Mouse (Mus musculus) liver, adult 2 months (tissue): Measurements from ENCODE around the gene Creb3l1. TPM values are rescaled to one million over a fixed set of nuclear protein-coding genes. Genes with fewer than 3 reads are reported as not detected.

Source experiments
- DNase-seq: peaks from one replicate; pipeline ENCODE4 v3.0.0-alpha.2; 2011; ENCODE audit warnings: low read depth, low spot score; ENCODE audit errors: extremely low read depth
- H3K27ac ChIP-seq: fragments of 200-500 bp; replicated peaks from 2 replicates; pipeline ENCODE4 v1.5.1; 2012; ENCODE audit warnings: low read depth, mild to moderate bottlenecking, control low read depth, inconsistent platforms, low read length; ENCODE audit not compliant: insufficient read depth
- H3K27me3 ChIP-seq: fragments of 200-500 bp; 2 replicates; pipeline ENCODE4 v1.6.1; 2012; ENCODE audit warnings: mild to moderate bottlenecking, moderate library complexity, low read length, inconsistent platforms; ENCODE audit not compliant: control insufficient read depth, insufficient read depth
- H3K36me3 ChIP-seq: fragments of 200-500 bp; 2 replicates; pipeline ENCODE4 v1.6.1; 2012; ENCODE audit warnings: low read length, inconsistent platforms; ENCODE audit not compliant: control insufficient read depth, insufficient read depth
- H3K4me1 ChIP-seq: fragments of 200-500 bp; 2 replicates; pipeline ENCODE4 v1.6.1; 2011; ENCODE audit warnings: low read length; ENCODE audit not compliant: control insufficient read depth, insufficient read depth
- H3K4me3 ChIP-seq: fragments of 200-500 bp; 2 replicates; pipeline ENCODE4 v1.5.1; 2011; ENCODE audit warnings: low read depth, mild to moderate bottlenecking, control low read depth, low read length, moderate library complexity; ENCODE audit not compliant: insufficient read depth
- H3K79me2 ChIP-seq: fragments of 200-500 bp; 2 replicates; pipeline ENCODE4 v1.6.1; 2012; ENCODE audit warnings: inconsistent platforms, mild to moderate bottlenecking, low read length, moderate library complexity; ENCODE audit not compliant: control insufficient read depth, insufficient read depth
- H3K9ac ChIP-seq: fragments of 200-500 bp; 2 replicates; pipeline ENCODE4 v1.6.1; 2012; ENCODE audit warnings: low read depth, mild to moderate bottlenecking, control low read depth, inconsistent platforms, low read length
- CTCF ChIP-seq: fragments of 200-500 bp; IDR thresholded peaks from 2 replicates; pipeline ENCODE4 v1.5.1; 2011; ENCODE audit warnings: low read depth, low read length, control low read depth
- POLR2A ChIP-seq: fragments of 200-500 bp; IDR thresholded peaks from 2 replicates; pipeline ENCODE4 v1.6.1; 2011; ENCODE audit warnings: low read length, control low read depth; ENCODE audit not compliant: insufficient read depth; ENCODE audit errors: extremely low read depth
- WGBS: fragments of 180-500 bp; shearing (Covaris S2); methylation state at CpG from one replicate; pipeline ENCODE4 v1.1.7; 2018; 5-methylcytosine and 5-hydroxymethylcytosine counted together
- polyA plus RNA-seq: library from polyadenylated mRNA; depleted of rRNA; stranded (reverse); fragments of >200 nt; gene quantifications from 2 replicates; pipeline ENCODE4 v1.2.3, GENCODE M21; 2012; rRNA removed
- total RNA-seq: library from RNA; depleted of rRNA; stranded (reverse); fragments of >200 nt; gene quantifications from 2 replicates; pipeline ENCODE4 v1.2.3, GENCODE M21; 2014; rRNA removed

Gene Creb3l1
- total and polyA plus RNA-seq, 2 experiments = 0.18 to 0.40 TPM

DNA sequence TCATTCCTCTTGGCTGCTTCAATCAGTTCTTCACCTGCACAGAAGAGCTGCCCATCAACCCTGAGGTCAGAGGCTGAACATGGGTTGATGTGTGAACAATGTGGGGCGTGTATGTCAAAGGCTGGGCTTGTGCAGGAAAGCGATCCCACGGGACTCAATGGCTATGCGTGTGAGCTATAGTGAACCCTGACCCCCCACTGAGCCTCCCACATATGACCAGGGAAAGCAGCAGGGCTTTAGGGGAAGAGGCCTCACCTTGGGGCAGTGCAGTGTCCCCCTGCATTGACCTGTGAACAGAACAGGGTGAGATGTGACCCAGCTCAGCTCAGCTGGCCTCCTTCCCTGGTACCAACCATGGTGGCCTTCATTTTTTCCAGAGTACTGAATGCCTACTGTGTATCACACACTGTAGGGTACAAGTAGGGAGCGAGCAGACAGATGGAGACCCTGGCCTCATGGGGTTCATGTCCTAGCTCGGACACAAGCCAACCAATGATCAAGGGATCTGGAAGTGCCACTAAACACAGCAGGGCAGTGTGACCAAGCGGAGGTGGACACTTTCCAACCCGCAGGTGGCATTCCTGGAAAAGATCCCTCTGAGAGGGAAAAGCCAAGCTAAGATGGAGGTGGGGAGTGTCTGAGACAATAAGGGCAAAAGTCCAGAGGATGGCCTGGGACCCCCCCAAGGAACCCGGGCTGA lies 89.3 kb downstream of the Creb3l1 start:
- peaks cover 18% of the 10 kb centered on the region for H3K36me3 ChIP-seq
- 90% methylated on average over 9 of the region's 9 CpGs for WGBS
- no peak for DNase-seq
- no peak overlapping the region for H3K4me3 ChIP-seq
- peaks cover 4% of the 10 kb centered on the region; the same call in 1 of the 2 replicates for H3K4me1 ChIP-seq
- H3K27me3 ChIP-seq = no peaks in the 10 kb centered on the region
- H3K9ac ChIP-seq = no peak overlapping the region
- H3K27ac ChIP-seq = no peak overlapping the region
- TF ChIP-seq CTCF = no peak
- no peaks in the 10 kb centered on the region for H3K79me2 ChIP-seq

DNA sequence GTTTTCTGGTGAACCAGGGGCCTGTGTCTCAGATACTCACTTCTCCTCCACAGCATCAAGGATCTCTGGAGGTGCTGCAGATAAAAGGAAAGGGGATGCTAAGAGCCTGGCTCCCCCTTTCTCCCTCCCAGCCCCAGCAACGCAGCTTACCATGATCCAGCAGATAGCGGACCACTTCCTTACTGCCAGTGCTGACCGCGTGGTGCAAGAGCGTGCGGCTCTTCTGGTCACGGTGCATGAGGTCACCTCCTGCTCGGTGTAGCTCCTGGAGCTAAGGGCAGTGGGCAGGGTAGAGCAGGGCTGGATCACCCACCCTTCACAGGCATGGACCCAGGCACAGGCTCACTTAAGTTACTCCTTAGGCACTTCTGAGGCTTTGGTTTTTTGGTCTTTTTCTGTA lies 90.3 kb downstream of the Creb3l1 start:
- TF ChIP-seq CTCF (no peak), POLR2A (no peak)
- peaks cover 4% of the 10 kb centered on the region; the same call in 1 of the 2 replicates for H3K4me1 ChIP-seq
- H3K36me3 ChIP-seq = peaks cover 14% of the 10 kb centered on the region
- no peak overlapping the region for H3K9ac ChIP-seq
- no peak overlapping the region for H3K4me3 ChIP-seq
- no peaks in the 10 kb centered on the region for H3K79me2 ChIP-seq
- H3K27ac ChIP-seq = no peak overlapping the region
- no peak for DNase-seq
- 73% methylated on average over 8 of the region's 8 CpGs for WGBS
- no peaks in the 10 kb centered on the region for H3K27me3 ChIP-seq

DNA sequence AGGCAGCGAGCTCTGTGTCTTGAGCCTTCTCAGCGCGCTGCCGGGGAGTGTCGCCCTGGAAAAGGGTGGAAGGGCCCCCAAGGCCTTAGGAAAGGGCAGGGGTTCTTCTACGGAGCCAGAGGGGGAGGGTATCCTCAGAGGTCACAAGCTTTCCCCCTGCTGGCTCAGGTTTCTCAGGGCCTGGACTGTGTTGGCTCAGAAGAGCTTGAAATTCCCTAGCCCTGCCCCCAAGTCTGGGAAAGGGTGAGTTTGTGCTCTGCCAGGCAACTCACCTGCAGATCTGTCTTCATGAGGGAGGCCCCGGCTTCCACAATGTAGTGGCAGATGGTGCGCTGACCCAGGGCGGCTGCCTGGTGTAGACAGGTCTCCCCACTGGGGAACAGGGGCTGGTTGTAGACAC lies 90.8 kb downstream of the Creb3l1 start:
- WGBS = 90% methylated on average over 9 of the region's 9 CpGs
- Histone ChIP-seq H3K9ac (no peak overlapping the region), H3K36me3 (peaks cover 13% of the 10 kb centered on the region), H3K79me2 (no peaks in the 10 kb centered on the region), H3K27me3 (no peaks in the 10 kb centered on the region), H3K4me1 (peaks cover 4% of the 10 kb centered on the region; the same call in 1 of the 2 replicates), H3K27ac (no peak overlapping the region), H3K4me3 (no peak overlapping the region)
- no peak for DNase-seq
- TF ChIP-seq POLR2A (no peak), CTCF (no peak)

DNA sequence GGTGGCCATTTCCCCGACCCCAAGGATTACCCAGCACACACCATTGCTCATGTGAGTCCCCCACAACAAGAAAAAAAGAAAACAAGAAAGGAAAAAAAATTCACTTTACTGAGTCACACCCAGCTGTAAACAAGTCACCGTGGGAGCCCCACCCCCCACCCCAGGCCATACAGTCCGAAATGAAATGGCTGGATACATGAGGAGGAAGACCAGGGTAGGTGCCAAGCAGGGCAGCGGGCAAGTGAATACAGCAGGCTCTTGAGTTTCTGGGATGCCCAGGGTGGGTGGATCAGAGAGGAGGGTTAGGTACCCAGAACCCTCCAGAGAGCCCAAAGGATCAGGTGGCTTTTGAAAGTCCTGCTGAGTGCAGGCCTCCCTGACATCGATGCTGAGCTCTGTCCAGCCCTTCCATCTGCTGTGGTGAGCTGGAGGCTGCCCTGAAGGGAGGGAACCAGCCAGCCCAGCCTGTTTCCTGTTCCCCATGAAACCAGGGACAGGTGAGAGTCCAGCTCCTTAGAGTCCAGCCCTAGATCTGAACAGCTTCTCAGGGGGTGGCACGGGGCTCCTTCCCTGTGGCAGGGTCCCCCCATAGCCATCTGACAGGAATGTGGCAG lies 91.5 kb downstream of the Creb3l1 start:
- Histone ChIP-seq H3K27ac (no peak overlapping the region), H3K4me1 (peaks cover 4% of the 10 kb centered on the region; the same call in 1 of the 2 replicates), H3K9ac (no peak overlapping the region)

More for the DNA sequence above, 91.5 kb downstream of the Creb3l1 start:
- H3K27me3 ChIP-seq = no peaks in the 10 kb centered on the region
- DNase-seq = no peak
- no peak overlapping the region for H3K4me3 ChIP-seq
- no peaks in the 10 kb centered on the region for H3K79me2 ChIP-seq
- H3K36me3 ChIP-seq = peaks cover 13% of the 10 kb centered on the region
- WGBS = 56% methylated on average over 6 of the region's 6 CpGs
- TF ChIP-seq CTCF = no peak
- no peak for TF ChIP-seq POLR2A

Other genes starting within 250 kb of the Creb3l1 start
- 0.13 TPM in 1 of 2 replicates, not detected in the other for gene Chrm4, start 97.3 kb downstream of the Creb3l1 start, total RNA-seq
- gene Chrm4, start 97.3 kb downstream of the Creb3l1 start, polyA plus RNA-seq = not detected in 2 replicates
- gene Mdk, start 92.2 kb downstream of the Creb3l1 start, total RNA-seq = not detected in 2 replicates
- gene Mdk, start 92.2 kb downstream of the Creb3l1 start, polyA plus RNA-seq = 0.50 and 0.56 TPM in 2 replicates
- not detected in 2 replicates for gene Gm9821, start 78.8 kb downstream of the Creb3l1 start, total RNA-seq
- not detected in 2 replicates for gene Gm9821, start 78.8 kb downstream of the Creb3l1 start, polyA plus RNA-seq
- 13.2 and 23.6 TPM in 2 replicates for gene Dgkz, start 48.6 kb downstream of the Creb3l1 start, total RNA-seq
- 43.2 and 59.5 TPM in 2 replicates for gene Dgkz, start 48.6 kb downstream of the Creb3l1 start, polyA plus RNA-seq
- 14.5 and 14.8 TPM in 2 replicates for gene Phf21a, start 68.6 kb upstream of the Creb3l1 start, total RNA-seq
- gene Phf21a, start 68.6 kb upstream of the Creb3l1 start, polyA plus RNA-seq = 8.3 and 11.4 TPM in 2 replicates